Mouse (Mus musculus) cerebellum, adult 9-11 months (tissue): ENCODE measurements around the gene Ube2g1.
"Not testable (repeated sequence)": the region's sequence is repeated elsewhere in the genome, so short reads cannot be mapped to it uniquely, and the experiment has no call there.

Source experiments
- DNase-seq: peaks from one replicate; pipeline ENCODE4 v3.0.0; 2022

The Ube2g1 gene

DNA sequence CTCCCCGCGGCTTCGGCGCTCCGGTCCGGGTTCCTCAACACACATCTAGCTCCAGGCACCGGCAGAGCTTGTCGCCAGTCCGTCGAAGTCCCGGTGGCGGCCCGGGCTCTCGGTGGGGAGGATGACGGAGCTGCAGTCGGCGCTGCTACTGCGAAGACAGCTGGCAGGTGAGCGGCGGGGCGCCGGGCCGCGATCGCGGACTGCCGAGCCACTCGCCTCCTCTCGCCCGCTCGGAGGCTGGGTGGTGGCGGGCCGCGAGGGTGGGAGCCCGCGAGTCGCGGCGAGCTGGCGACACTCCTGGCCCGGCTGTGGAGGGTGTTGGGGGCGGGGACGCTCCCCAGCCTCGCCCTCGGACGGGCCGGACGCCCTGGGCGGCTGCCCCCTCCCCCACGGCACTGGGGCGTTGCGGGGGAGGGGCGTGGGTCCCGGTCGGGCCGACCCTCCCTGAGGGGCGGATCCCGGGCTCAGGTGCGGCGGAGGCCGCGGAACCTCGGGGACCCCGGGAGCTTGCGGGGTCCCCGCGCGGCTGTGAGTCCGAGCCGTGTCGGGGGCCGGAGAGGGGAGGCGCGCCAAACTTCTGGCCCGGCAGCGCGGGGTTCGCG is 487 bp downstream of the Ube2g1 start:
- DNase-seq, result peak; percentile 83

DNA sequence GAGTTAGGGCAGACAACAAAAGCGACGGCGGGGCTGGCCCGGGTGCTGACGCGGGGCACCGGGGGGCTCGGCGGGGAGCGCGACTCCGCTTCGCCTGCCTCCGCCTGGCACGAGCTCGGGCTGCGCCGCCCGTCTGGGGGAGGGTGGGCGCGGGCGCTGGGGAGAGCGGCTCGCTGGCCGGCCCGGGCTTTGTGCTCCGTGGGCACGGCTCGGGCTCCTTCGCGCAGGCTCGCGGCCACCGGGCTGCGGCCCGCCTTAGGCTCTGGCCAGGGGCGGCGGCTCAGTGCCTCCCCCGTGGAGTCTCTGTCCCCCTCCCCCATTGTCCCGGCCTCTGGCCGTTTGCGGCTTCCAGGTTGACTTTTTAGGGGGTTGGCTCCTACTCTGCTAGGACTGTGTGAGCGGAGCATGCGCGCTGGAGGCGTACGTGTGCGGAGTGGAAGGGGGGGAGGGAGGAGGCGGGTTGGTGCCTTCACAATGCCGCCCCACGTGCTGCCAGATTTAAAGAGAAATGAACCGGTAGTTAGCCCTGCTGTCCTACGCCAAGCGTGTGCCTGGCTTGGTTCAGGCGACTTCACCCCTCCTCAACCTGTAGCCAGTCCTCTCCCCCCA is 1.1 kb downstream of the Ube2g1 start:
- peak; percentile 96 for DNase-seq

DNA sequence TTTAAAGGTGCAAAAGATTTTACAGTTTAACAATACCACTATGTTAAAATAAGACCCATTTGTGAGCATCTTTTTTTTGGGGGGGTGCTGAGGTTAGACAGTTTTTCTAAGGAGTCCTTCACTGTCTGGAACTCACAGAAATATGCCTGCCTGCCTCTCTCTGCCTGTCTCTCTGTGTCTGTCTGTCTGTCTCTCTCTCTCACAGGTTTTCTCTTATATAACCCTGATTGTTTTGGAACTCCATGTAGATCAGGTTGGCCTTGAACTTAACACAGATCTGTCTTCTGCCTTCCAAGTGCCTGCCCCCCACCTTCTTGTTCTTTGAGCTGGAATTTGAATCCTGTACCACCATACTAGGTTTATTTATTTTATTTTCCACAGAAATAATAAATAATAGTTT is 2.2 kb downstream of the Ube2g1 start:
- DNase-seq, result no peak

DNA sequence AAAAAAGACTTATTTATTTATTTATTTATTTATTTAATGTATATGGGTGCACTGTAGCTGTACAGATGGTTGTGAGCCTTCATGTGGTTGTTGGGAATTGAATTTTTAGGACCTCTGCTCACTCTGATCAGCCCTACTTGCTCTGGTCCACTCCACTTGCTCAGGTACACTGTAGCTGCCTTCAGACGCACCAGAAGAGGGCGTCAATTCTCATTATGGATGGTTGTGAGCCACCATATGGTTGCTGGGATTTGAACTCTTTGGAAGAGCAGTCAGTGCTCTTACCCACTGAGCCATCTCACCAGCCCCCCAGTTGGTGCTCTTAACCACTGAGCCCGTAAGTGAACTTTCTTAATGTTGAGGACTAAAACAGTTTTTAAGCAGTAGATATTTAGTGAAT is 7.3 kb downstream of the Ube2g1 start:
- DNase-seq, result not testable (repeated sequence)

DNA sequence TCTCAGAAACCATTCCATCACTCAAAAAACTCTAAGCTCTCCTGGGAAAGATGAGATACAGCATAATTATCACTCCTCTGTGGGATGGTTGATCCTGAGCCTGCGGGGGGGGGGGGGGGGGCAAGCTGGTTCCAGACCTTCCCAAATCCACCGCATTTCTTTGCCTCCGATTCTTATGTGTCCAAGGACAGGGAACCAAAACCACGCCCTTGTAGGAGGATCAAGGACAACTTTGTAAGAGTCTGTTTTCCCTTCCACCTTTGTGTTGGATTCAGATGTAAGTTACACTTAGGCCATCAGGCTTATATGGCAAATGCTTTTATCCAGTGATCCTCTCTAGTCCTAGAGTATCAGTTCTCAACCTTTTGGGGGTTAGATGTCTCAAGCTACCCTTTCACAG is 8.8 kb downstream of the Ube2g1 start:
- DNase-seq, result no peak

DNA sequence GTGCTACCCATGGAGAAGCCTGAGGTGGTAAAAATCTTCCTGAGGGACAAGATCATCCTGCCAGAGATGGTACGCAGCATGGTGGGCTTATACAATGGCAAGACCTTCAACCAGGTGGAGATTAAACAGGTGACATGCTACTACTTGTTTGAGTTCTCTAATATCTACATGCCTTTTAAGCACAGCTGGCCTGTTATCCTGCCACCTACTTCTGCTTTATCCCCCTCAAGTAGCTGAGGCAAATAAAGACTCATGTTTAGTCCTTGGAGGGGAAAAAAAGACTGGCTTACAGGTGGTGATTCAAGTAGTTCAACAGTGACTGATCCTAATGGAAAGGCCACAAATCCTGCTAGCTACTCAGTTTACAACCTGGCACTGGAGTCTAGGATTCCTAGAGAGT is 11.4 kb downstream of the Ube2g1 start:
- no peak for DNase-seq

DNA sequence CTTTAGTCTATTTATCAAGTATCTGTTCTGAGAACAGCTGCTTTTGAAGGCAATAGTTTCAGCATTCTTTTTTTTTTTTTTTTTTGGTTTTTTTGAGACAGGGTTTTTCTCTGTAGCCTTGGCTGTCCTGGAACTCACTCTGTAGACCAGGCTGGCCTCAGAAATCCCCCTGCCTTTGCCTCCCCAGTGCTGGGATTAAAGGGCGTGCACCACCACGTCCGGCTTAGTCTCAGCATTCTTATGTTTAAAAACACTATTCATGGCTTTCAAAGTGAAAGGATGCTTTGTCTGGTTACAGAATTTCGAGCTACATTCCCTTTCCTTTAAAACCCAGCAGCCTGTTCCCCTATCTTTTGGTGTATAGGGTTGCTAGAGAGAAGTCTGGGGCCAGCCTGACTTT is 35.6 kb downstream of the Ube2g1 start:
- DNase-seq, result no peak

DNA sequence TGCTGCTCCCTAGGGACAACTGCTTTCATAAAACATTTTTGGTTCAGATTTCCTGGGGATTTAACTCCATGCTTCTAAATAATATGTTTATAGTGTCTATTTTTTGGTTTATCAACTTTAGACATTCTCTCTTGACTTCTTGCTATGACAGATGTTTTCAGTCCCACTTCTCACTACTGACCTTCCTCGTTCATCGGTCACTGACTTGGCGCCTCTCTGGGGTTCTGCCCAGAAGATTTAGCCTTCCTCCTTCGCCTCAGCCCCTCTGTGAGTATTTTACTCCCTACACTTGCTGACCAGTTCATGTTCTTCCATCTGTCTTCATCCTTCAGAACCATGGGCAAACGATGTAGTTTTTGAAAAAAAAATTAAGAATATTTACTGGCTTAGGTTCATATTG is 38.3 kb downstream of the Ube2g1 start:
- no peak for DNase-seq

DNA sequence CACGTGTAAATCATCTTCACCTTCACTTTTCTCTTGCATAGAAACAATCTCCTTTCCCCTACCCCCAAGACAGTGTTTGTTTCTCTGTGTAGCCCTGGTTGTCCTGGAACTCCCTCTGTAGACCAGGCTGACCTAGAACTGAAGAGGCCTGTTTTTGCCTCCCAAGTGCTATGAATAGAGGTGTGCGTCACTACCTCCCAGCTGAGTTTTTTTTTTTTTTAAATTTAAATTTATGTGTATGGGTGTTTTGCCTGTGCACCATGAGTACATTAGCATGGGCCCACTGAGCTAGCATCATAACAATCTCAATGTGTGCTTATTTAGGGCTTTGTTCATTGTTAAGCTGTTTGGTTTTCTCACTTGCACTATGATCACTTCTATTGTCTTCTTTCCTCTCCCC is 43.3 kb downstream of the Ube2g1 start:
- DNase-seq, result no peak

DNA sequence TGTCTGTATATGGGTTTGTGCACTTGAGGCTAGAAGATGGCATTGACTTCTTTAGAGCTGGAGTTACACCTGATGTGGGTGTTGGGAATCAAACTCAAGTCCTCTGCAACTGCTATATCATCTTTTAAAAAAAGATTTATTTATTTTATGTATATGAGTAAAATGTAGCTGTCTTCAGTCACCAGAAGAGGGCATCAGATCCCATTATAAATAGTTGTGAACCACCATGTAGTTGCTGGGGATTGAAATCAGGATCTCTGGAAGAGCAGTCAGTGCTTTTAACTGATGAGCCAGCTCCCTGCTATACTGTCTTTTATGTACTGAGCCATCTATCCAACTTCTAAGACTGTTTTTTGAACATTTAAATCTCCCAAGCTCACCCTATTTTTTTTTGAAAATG is 52.8 kb downstream of the Ube2g1 start:
- DNase-seq, result no peak

DNA sequence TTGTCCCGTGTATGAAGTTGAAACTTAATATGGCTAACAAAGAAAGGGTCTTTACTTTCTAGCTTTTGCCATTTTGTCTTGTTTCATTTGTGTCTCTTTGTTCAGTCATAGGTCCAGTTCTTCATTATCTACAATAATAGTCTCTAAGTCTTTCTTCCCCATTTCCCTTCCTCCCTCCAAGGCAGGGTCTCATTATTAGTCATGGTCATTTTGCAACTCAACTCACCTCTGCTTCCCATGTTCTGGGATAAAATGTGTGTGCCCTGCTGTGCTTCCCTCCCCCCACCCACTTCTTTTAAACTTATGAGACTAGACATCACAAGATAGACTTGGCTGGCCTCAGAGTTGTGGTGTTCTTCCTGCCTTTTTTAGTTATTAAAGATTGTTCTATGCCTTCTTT is 53.3 kb downstream of the Ube2g1 start:
- DNase-seq, result no peak

DNA sequence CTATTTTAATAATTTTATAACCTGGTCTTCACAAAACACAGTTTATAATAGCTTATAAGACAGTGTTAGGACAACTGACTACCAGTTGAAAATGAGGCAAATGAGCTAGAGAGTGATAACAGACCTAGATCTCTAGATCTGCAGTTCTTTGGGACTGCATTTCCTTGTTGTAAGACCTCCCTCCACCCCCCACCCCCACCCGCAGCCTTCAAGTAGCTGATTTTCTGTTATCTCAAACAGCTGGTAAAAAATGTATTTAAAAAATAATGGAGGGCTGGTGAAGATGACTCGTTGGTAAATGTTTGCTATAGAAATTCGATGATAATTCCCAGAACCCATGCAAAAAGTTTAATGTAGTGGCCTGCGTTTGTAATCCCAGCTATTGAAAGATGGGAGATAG is 57.6 kb downstream of the Ube2g1 start:
- DNase-seq, result no peak

DNA sequence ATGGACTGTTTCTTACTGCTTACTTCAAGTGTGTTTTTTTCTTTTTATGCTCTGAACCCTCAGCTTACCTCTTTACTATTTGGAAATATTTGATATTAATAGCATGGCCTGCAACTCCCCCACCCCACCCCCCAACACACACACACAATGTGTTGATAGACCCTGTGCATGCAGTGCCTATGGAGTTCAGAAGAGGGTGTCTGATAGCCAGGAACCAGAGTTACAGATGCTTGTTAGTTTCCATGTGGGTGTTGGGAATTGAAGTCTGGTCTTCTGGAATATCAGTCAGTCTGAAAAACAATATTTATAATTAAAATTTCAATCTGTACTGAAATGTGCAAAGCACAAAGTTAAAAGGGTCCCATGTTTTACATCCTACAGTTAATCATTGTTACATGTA is 63.6 kb downstream of the Ube2g1 start:
- no peak for DNase-seq

DNA sequence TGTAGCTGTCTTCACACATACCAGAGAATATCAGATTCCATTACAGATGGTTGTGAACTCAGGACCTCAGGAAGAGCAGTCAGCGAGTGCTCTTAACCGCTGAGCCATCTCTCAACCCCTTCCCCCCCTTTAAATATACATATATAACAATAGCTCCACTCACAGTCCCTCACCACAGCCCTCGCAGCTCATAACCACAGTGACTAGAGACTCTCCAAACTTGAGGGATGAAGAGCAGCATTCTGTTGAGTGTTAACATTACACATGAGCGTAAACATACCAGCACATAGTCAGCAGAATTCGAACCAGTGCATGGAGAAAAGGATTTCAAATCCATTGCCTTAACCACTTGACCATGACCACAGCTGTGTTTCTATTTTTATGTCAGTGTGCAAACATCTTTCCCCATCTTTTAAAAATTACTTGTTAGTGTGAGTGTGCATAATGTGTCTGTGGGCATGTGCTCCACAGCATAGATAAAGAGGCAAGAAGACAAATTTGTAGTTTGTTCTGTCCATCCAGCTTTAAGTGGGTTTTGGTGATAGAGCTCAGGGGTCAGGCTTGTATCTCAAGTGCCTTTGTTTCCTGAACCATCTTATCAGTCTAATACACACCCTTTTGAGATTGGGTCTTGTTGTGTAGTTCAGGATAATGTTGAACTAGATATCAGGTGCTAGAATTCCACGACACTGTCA is 64.4 kb downstream of the Ube2g1 start:
- no peak for DNase-seq

DNA sequence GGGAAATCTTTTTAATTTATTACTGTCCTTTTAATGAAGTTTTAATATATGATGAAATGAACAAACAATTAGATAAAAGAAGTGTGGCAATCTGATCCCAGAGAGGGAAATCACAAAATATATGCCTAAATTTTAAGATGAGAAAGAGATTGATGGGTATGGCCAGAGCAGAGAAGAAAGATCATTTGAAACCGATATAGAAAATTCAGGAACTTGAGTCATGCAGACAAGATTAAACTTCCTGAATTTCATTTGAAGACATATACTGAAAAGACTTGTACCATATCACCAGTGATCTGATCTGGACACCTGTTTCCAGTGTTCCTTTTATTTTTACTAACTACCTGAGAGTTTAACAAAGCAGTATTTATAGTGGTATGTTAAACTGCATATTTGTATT is 65.4 kb downstream of the Ube2g1 start:
- DNase-seq, result no peak

DNA sequence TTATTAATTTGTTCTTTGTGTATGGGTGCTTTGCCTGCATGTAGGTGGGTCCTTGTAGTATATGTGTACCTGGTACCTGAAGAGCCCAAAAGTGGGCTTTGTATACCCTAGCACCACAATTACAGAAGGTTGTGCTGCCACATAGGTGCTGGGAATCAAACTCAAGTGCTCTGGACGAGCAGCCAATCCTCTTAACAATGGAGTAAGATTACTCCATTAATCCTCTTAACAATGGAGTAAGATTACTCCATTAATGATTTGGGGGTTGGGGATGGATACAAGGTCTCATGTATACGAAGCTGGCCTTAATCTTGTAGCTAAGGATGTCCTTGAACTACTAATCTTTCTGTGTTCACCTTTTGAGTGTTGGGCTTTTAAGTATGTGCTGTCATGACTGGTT is 68.2 kb downstream of the Ube2g1 start:
- no peak for DNase-seq

DNA sequence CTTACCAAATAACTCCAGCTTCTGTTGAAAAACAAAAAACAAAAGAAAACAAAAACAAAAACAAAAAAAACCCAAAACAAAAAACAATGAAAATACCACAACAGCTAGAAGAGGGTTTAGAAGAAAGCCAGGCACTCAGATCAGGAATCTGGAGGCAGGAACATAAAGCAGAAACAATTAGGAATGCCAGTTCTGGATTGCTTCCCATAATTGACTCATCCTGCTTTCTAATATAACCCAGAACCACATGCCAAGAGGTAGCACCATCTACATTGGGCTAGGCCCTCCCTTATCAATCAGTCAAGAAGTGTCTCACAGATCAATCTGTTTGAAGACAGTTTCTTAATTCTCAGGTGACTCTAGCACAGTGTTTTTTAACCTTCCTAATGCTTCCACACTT is 73.6 kb downstream of the Ube2g1 start:
- DNase-seq, result no peak

DNA sequence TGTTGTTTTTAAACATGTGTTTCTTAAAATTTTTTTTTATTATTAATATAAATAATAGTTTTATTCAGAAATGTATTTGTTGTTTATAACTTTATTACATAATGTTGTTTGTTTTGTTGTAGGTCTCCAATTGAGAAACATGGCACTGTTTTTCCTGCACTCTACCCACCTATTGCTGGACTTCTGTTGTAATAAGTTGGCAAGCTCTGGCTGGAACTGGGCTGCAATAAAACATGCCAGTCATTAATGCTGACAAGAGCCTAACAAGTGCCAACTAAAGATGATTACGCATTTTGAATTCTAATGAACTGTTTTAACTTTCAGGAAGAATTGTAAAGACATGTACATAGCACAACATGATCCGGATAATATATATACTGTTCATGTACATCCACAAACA is 76.3 kb downstream of the Ube2g1 start:
- DNase-seq, result no peak

DNA sequence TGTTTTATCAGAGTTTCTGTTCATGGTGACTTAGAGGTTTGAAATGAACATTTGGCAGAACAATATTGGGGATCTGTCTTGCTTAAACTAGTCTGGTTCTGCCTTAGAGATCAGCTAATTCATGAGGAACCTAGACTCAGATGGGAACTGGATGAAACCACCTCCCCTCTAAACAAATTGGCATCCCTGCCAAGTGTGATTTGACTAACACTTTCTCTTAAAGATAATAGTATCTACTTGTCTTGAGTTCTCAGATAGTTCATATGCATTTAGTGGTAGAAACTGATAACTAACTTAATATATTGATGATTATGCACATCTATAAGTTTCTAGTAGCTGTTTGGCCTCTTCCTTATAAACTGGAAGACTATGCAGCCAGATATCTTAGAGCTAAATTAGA is 79.6 kb downstream of the Ube2g1 start:
- no peak for DNase-seq

DNA sequence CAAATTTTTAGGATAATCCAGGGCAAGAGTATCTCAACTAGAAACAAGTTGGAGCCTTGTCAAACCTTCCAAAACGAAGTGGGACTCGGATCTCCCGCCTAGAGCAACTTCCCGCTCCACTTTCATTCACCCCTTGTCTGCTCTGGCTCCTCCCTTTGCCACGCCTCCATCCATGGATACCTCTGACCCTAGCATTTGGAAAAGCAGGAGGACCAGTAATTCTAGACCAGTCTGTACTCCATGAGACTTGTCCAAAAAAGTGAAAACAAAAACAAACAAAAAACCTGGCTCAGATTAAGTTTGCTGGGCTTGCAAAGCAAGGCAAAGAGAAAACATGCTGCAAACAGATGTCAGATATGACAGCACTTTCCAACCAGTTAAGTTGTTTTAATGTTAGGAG is 81.2 kb downstream of the Ube2g1 start:
- no peak for DNase-seq

DNA sequence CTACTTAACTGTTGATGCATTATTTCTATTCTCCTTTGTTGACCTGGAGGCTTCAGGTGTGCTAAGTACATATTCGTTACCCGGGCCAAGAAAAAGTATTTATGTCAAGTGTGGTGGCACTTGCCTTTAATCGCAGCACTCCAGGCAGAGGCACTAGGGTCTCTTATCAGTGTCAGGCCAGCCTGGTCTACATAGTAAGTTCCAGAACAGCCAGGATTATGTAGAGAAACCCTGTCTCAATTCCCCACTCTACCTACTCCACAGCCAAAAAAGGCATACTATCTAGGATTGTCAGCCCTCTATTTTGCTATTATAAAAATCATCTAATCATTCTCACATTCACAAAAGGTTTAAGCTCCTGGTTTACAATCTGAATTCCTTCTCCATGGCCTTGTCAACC is 82.0 kb downstream of the Ube2g1 start:
- no peak for DNase-seq

DNA sequence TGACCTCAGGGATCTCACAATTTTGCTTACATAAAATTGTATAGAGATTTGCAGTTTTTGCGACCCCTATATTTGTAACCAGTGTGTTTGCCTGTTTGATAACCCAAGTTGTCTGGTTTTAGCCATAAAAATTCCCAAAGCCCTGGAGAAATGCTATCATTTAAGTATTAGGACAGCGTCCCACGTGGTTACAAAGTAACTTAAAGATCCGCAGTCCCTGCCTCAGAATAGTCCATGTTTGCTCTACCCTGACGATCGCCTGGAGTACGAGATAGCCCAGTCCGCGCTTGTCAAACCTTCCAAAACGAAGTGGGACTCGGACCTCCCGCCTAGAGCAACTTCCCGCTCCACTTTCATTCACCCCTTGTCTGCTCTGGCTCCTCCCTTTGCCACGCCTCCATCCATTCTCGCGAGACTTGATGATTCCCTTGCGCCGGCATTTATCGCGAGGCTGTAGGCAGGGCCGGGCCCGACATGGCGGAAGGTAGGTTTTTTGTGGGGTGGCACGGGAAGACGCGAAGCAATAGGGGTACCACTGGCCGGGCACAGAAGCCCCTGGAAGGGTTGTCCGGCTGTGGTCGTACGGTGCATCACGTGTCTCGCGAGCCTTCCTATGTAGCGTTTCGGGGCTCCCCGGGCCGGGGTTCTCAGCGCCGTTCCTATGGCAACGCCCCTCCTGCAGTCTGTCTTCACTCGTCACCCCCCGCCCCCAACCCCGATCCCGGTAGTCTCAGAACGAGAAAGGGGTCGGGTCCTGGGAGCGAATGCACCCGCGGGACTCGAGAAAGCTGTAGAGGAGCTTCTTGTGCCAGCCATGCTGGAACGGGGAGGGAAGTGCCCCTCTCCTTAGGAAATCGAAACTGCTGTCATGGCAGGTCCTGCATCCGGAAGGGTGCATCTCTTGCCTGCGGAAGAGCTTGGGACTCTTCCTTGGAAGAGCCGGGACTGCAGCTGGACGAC is 82.7 kb downstream of the Ube2g1 start, which contains the start of gene Ankfy1:
Gene Ankfy1 (plus strand): TSS at position 456 of the 960 bp plus-strand sequence.
- DNase-seq, result peak; percentile 92

DNA sequence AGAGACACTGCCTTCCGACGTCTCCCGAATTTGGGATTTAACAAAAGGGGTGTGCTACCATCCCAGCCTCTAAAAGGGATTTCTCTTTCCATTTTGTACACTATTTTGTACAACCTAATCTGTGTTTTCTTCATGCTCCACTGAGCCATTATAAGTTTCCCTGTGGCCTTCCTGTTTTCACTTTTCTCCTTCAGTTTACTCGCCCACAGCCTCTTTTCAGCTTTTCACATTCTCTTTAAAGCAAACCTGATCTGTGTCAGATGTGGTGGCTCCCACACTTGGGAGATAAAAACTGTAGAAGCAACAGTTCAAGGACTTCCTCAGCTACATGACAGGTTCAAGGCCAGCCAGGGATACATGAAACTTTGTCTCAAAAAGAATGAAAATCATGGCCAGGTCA is 85.3 kb downstream of the Ube2g1 start:
- no peak for DNase-seq

DNA sequence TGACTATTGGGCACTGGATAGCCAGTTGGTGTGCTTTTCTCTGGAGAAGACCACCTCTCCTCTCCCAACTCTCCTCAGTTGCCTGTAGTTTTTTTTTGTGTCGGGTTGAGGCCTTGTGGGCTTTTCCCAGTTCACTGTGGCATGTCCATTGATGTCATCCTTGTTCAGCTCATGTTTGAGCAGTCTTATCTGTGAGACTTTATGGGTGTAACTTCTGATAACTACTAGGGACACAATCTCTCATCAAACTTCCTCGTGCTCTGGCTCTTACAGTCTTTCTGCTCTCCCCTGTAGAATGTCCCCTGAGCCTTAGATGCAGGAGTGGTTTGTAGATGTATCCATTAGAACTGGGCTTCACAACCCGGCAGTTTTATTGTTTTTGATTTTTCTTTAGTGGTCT is 87.9 kb downstream of the Ube2g1 start:
- DNase-seq, result no peak
